Mouse (Mus musculus): ENCODE measurements around the gene Fryl. TPM values are rescaled to one million over a fixed set of nuclear protein-coding genes. Genes with fewer than 3 reads are reported as not detected.
A peak's percentile ranks its signal among the peaks of the same experiment; 100 is the strongest.
"Not testable (repeated sequence)": the region's sequence is repeated elsewhere in the genome, so short reads cannot be mapped to it uniquely, and the experiment has no call there.

The Fryl gene
- total RNA-seq, 2 experiments from 2014 or later = 45.9 to 96.9 TPM

DNA sequence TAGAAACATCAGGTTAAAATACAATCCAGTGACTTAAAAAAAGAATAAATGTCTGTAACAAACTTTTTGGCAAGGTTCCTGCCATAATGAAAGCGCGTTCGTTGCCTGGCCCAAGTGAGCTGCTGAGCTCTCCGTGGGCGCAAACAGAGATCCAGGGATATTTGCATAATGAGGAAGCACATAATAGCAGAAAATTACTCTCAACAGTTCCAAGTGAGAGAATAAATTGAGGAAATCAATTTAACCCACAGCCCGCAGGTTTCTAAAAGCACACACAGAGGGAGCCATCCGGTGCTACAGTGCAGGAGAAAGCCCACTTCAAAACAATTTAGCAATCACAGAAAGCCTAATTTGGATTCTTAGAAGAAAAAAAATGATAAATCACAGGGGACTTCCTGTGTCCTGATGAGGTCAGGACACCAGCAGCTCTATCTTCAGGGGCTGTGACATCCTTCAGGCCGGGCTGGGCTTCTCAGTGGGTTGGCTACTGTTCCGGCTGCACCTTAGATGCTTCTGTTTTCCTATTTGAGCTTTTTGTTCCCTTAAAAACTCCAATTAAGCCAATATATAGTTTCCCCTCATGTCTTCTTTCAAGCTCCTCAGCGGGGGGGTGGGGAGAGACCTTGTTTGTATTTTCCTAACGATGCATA, 194.8 kb downstream of the Fryl start:
- ATAC-seq (replicated peaks; ENCODE audit: low FRiP score, low TSS enrichment, poor library complexity, severe bottlenecking) = no peak

DNA sequence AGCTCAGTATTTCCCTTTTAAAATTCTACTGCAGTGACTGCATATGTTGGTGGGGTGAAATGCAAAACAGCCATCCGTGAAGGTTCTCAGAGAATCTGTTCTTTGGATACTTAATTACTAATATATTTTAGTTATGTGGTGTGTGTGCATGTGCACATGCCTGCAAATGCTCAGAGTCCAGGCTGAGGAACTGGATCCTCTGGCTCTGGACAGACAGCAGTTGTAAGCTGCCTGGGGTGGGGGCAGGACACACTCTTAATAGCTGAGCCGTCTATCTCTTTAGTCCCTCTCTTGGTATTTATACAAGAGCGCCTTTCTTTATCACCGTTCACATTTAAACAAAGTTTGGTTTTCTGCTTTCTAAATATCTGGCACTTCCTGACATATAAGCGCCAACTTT, 199.5 kb downstream of the Fryl start:
- no peak for ATAC-seq (replicated peaks; ENCODE audit: low FRiP score, low TSS enrichment, poor library complexity, severe bottlenecking)

DNA sequence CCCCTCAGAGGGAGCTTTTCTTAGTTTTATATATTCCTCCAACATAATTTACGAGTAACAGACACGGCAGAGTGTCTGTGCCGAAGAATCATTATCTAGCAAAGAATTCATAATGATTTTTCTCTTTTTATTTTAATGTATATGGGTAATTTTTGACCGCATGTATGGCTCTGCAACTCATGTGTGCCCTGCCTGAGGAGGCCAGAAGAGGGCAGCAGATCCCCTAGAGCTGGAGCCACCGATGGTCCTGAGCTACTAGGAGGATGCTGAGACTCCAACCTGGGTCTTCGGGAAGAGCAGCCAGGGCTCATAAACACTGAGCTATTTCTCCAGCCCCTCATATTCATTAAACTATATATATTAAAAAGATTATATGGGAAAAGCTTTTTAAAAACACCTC, 200.0 kb downstream of the Fryl start:
- no peak for ATAC-seq (replicated peaks; ENCODE audit: low FRiP score, low TSS enrichment, poor library complexity, severe bottlenecking)

DNA sequence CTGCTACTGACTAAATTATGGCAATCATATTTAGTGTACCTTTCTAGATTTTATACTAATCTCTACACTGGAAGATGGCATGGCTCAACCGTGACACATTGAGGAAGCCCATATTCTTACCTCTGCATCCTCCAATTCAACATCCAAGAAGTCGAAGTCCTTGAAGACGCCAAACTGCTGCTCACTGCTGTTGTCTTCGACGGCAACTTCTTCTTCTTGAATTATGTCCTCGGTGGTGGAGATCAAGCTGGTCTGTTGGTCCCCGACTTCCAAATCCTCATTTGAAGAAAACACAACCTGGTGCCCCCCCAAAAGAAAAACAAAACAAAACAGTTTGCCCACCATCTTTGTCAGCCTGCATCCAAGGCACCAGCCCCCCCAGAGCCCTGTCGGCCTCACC, 202.5 kb downstream of the Fryl start:
- no peak for ATAC-seq (replicated peaks; ENCODE audit: low FRiP score, low TSS enrichment, poor library complexity, severe bottlenecking)

DNA sequence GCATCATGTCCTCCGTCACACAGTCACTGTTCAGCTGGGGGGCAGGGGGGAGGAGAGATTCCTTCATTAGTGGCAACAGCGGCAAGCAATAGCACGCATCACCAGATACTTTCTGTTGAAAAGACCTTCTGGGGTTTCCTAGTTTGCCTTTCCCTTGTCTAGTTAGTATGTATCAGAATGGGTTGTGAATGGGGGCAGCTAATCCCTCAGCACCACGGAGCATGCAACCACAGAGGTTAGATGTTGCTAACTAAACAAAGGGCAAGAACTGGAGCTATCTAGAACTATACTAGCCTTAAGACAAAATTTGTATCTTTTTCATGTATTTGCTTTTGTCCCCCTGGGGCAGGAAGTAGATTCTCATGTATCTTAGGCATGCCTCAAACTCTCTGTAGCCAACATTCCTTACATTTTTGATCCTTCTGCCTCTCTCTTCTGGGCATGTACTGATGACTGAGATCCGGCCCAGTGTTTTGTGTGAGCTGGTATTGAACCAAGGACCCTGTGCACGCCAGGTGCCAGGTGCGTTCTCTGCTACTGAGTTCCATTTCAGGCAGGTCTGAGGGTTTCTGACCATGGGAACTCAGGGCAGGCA, 208.7 kb downstream of the Fryl start:
- ATAC-seq (replicated peaks; ENCODE audit: low FRiP score, low TSS enrichment, poor library complexity, severe bottlenecking) = no peak

DNA sequence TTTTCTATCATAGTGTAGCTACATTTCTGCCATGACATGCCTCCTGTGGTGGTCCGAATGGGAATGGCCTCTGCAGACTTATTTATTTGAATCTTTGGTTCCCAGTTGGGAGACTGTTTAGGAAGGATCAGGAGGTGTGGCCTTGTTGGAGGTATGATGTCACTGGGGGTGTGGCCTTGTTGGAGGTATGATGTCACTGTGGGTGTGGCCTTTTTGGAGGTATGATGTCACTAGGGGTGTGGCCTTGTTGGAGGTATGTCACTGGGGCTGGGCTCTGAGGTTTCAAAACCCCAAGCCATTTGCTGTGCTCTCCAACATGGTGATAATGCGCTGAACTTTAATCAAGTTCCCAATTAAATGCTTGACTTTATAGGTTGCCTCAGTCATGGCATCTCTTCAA, 212.4 kb downstream of the Fryl start:
- 0 out of 2 replicates have a peak, but pooled peaks have one; percentile 30 for ATAC-seq (replicated peaks; ENCODE audit: low FRiP score, low TSS enrichment, poor library complexity, severe bottlenecking)

DNA sequence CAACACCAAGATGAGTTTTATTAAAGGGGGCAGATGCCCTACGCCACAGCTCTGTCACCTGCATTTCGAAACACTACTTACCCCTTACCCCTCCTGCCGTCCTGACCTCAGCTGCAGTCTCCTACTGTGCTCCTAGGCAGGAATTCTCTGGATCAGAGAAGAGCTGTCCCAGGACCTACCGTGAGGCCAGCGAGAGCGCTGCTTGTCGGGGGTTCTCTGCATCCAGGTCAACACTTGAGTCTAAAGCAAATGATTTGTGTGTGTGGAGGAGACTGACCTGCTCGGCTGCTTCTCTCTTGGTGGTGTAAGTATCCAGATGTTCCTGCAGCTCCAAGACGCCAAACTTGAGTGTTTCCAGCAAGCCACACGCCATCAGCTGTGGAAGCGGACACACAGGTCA, 223.9 kb downstream of the Fryl start:
- ATAC-seq (replicated peaks; ENCODE audit: low FRiP score, low TSS enrichment, poor library complexity, severe bottlenecking) = no peak

DNA sequence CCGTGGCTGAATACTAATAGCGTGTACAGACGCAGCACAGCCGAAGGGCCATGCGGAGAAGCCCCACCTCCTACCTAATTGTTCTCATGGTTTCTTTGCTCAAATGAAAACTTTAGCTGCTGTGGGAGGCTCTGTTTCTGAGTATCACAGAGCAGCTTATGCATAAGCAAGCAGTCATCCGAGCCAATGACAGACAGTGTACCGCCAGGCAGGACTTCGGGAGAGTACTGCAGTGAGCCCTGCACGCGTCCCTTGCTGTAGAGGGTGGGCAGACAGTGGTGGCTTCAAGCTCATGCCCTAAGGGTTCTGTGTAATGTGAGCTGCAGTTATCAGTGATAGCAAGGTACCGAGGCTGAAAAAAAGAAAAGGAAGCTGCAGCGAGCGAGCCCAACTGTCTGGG, 227.8 kb downstream of the Fryl start:
- ATAC-seq (replicated peaks; ENCODE audit: low FRiP score, low TSS enrichment, poor library complexity, severe bottlenecking) = 0 out of 2 replicates have a peak, but pooled peaks have one; percentile 30

DNA sequence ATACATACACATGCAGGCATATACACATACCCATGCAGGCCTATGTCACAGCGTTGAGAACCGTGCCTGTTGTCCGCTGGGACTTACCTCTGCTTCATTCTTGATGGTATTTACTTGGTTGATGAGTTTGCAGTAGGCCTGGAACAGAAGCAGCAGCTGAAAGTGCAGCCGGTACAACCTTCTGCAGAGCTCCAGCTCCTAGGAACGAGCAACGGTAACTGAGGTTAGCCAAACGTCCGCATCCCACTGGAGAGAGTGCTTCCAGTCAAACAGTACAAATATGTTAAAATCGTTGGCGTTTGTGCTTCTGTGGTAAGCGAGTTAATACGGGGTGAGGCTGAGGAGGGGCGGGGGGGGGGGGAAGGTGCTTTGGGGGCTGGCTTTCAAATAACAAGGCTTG, 232.6 kb downstream of the Fryl start:
- ATAC-seq (replicated peaks; ENCODE audit: low FRiP score, low TSS enrichment, poor library complexity, severe bottlenecking) = no peak

DNA sequence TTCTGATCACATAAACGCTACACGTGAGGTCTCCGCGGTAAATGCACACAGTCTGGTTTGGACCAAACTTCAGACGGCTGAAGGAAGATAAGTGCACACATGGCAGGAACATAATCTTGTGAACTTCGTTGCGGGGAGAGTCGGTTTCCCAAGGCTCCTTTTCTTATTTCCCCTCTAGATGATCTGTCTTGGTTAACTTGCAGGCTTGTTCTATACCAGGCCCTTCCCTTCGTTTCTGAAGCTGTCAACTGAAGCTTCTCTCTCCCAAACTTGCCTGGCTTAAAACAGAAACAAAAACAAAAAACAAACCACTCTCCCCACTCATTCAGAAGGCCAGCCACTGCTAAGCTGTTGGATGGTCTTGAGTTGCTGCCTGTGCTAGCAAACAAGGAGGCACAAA, 241.7 kb downstream of the Fryl start:
- no peak for ATAC-seq (replicated peaks; ENCODE audit: low FRiP score, low TSS enrichment, poor library complexity, severe bottlenecking)

DNA sequence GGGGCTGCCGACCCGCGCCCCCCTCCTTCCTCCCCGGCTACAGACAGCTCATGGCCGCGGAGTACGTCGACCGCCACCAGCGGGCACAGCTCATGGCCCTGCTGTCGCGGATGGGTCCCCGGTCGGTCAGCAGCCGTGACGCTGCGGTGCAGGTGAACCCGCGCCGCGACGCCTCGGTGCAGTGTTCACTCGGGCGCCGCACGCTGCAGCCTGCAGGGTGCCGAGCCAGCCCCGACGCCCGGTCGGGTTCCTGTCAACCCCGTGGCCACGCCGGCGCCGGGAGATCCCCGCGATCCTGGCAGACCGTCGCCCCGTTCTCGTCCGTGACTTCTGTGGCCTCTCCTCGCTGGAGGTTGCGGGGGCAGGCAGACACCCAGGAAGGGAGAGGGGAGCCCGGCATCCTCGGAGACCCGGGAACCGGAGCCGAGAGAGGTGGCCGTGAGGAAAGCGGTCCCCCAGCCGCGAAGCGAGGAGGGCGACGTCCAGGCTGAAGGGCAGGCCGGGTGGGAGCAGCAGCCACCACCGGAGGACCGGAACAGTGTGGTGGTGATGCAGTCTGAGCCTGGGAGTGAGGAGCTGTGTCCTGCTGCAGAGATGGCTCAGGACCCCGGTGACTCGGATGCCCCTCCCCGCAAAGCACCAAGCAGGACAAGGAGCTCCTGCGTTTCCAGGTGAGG, 242.7 kb downstream of the Fryl start:
- ATAC-seq (replicated peaks; ENCODE audit: low FRiP score, low TSS enrichment, poor library complexity, severe bottlenecking) = peak; percentile 33; the same call in 1 of the 2 replicates

DNA sequence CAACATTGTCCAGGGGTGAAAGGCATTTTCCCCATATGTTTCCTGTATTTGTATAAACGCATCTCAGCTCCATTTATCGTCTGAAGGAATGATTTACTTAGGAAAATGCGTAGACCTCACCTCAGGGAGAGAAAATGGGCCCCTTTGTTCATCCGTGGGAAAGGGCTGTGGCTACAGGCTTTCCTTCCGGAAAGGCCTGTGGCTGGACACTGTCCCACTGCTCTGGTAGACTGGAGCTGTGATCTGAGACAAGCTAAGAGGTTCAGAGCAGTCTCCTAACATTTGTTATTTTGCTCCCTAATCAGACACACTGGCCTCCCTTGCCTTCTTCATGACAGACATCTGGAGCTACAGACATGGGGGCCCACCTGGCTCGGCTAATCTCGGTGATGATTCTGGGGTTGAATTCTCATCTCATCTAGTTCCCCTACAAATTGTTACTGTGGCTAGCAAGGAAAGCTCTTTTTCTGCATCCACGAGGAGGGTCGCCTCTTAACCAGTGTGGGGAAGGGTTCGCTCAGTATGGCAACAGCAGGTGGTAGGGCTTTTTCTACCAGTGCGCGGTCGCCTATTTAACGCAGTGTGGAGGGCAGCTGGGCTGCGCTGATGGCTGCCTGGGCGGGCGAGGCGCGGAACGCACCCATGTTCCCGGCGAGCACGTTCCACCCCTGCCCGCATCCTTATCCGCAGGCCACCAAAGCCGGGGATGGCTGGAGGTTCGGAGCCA, 243.4 kb downstream of the Fryl start:
- 0 out of 2 replicates have a peak, but pooled peaks have one; percentile 18 for ATAC-seq (replicated peaks; ENCODE audit: low FRiP score, low TSS enrichment, poor library complexity, severe bottlenecking)

DNA sequence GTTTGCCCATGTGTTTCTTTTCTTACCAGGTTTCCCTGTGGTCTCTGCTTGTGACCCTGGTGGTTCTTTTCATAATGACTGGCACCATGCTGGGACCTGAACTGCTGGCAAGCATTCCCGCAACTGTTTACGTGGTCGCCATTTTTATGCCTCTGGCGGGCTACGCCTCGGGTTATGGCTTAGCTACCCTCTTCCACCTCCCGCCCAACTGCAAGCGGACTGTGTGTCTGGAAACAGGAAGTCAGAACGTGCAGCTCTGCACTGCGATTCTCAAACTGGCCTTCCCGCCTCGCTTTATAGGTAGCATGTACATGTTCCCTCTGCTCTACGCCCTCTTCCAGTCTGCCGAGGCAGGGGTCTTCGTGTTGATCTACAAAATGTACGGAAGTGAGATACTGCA, 244.6 kb downstream of the Fryl start:
- ATAC-seq (replicated peaks; ENCODE audit: low FRiP score, low TSS enrichment, poor library complexity, severe bottlenecking) = not testable (repeated sequence)

DNA sequence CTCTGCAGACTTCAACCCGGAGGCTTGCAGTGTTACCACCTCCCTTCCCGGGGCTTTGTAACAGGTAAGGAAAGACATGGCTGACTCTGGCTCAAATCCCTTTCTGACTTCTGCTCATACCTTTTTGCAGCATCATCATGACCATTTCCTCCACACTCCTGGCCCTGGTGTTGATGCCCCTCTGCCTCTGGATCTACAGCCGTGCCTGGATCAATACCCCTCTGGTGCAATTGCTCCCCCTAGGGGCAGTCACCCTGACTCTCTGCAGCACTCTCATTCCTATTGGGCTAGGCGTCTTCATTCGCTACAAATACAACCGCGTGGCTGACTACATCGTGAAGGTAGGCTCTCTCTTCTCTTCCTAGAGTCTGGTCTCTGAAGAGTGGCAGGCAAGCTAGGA, 248.2 kb downstream of the Fryl start:
- peak; percentile 79 for ATAC-seq (replicated peaks; ENCODE audit: low FRiP score, low TSS enrichment, poor library complexity, severe bottlenecking)

DNA sequence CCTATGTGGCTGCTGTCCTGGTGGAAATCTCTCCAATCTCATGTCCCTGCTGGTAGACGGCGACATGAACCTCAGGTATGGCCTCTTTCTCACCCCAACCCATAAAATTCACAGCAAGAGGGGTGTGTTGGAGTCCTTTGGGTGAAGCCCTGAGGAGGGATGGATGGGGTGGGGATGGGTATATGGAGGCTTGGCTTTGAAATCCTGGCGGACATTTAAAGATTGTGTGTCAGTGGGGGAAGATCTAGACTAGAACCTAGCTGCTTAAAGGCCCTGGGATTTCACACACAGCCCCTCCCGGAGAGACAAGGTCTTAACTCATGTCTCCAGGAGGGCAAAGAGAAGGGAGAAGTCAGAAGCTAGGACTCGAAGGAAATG, 248.8 kb downstream of the Fryl start:
- ATAC-seq (replicated peaks; ENCODE audit: low FRiP score, low TSS enrichment, poor library complexity, severe bottlenecking) = no peak

DNA sequence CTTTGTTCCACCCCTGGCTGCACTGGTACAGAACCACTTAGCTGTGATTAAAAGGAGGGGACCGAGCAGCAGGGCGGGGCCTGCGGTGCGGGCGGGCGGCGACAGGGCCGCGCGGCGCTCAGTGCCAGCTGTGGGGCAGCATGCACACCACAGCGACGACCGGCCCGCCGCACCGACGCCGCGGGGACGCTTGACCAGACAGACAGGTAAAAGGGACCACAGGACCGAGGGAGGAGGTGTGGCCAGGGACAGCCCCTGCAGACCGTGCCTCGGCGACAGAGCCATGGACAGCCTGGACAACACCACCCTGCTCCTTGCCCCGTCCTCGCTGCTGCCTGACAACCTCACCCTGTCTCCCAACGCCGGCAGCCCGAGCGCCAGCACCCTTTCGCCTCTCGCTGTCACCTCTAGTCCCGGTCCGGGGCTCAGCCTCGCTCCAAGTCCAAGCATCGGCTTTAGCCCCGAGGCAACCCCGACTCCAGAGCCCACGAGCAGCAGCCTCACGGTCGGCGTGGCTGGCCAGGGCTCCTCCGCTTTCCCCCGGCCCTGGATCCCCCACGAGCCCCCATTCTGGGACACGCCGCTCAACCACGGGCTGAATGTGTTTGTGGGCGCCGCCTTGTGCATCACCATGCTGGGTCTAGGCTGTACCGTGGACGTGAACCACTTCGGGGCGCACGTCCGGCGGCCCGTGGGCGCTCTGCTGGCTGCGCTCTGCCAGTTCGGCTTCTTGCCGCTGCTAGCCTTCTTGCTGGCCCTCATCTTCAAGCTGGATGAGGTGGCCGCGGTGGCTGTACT, 249.4 kb downstream of the Fryl start, which contains the start of gene Slc10a4:
TSS of gene Slc10a4 (plus strand) at position 100 of the 798 bp plus-strand sequence.
- ATAC-seq (replicated peaks; ENCODE audit: low FRiP score, low TSS enrichment, poor library complexity, severe bottlenecking) = peak; percentile 41

DNA sequence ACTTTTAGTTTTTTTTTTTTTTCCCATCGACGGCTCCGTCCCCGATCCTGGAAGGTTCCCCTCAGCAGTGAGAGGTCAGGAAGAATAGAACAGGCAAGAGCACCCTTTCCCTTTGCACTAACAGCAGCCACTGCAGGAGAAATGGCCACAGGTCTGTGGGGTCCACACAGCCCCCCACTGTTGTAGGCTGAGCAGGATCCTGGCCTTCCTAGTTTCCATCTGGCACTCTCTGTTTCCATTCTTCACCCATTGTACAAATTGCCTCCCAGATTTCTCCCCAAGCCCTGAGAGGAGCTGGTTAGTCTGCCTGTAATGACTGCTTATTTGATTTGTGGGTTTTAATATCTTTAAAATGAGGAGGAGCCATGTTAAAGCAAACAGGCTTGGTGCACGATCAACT, 252.4 kb downstream of the Fryl start:
- no peak for ATAC-seq (replicated peaks; ENCODE audit: low FRiP score, low TSS enrichment, poor library complexity, severe bottlenecking)

DNA sequence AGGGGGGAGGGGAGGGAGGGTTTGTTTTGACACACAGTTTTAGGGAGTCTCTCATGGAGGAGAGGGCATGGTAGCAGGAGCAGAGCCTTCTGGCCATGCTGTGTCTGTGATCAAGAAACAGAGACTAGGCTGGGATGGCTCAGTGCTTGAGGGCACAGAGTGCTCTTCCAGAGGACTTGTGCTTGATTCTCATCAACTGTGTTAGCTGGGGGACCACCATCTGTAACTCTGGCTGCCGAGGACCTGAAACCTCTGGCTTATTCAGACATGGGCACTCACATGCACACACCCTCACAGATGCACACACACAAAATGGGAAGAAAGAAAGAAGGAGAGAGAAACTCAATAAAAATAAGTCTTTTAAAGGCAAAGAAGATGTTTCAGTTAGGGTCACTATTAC, 257.9 kb downstream of the Fryl start:
- not testable (repeated sequence) for ATAC-seq (replicated peaks; ENCODE audit: low FRiP score, low TSS enrichment, poor library complexity, severe bottlenecking)

DNA sequence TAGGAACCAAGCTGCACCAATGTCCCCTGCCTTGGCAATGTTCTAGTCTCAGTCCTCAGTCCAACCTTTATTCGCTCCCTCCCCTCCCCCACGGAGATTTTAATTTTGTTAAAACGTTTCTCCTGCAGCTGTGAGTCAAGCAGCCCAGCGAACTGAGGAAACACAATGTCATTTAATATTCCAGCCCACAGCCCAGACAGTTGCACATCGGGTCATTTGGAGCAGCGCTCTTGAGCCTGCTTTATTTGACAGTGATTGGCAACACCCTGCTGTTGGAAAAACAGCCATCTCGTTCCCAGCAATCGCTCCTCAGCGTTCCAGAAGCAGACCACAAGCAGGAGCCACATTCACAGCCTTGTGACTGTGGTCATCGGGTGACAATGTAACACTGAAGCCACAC, 261.0 kb downstream of the Fryl start:
- ATAC-seq (replicated peaks; ENCODE audit: low FRiP score, low TSS enrichment, poor library complexity, severe bottlenecking) = no peak

Data from megakaryocyte-erythroid progenitor cell, adult 5-6 weeks (primary cell).